Mouse (Mus musculus) lung, postnatal 0 days (tissue): Measurements from ENCODE around the gene Cbx3. TPM values are rescaled to one million over a fixed set of nuclear protein-coding genes. Genes with fewer than 3 reads are reported as not detected.

Experiments
- ATAC-seq: fragments of 200-750 bp; cut with Nextera tagmentation; 2 replicates; pipeline ENCODE4 v1.8.0; 2017; ENCODE audit warnings: moderate library complexity
- DNase-seq: peaks from one replicate; pipeline ENCODE4 v3.0.0-alpha.2; 2016; ENCODE audit warnings: low spot score
- H3K27ac ChIP-seq: fragments of 300-500 bp; sonication (generic); 2 replicates; pipeline ENCODE4 v1.5.1; 2014; ENCODE audit warnings: antibody characterized with exemption, mild to moderate bottlenecking, low read length, mixed read lengths
- H3K27me3 ChIP-seq: fragments of 300-500 bp; sonication (generic); replicated peaks from 2 replicates; pipeline ENCODE4 v1.6.1; 2014; ENCODE audit warnings: low read length, mixed read lengths; ENCODE audit not compliant: insufficient read depth
- H3K36me3 ChIP-seq: fragments of 300-500 bp; sonication (generic); 2 replicates; pipeline ENCODE4 v1.6.1; 2014; ENCODE audit warnings: low read length, mixed read lengths; ENCODE audit not compliant: insufficient read depth
- H3K4me1 ChIP-seq: fragments of 300-500 bp; sonication (generic); 2 replicates; pipeline ENCODE4 v1.6.1; 2014; ENCODE audit warnings: antibody characterized with exemption, low read depth, low read length, mixed read lengths; ENCODE audit not compliant: insufficient read depth
- H3K4me2 ChIP-seq: fragments of 300-500 bp; sonication (generic); replicated peaks from 2 replicates; pipeline ENCODE4 v1.6.1; 2014; ENCODE audit warnings: low read depth, mild to moderate bottlenecking, low read length, moderate library complexity, mixed read lengths
- H3K4me3 ChIP-seq: fragments of 300-500 bp; sonication (generic); 2 replicates; pipeline ENCODE4 v1.5.1; 2014; ENCODE audit warnings: low read depth, low read length
- H3K9ac ChIP-seq: fragments of 300-500 bp; sonication (generic); replicated peaks from 2 replicates; pipeline ENCODE4 v1.6.1; 2014; ENCODE audit warnings: low read depth, mild to moderate bottlenecking
- H3K9me3 ChIP-seq: fragments of 300-500 bp; sonication (generic); 2 replicates; pipeline ENCODE4 v1.6.1; 2016; ENCODE audit warnings: low read length, mixed read lengths
- CTCF ChIP-seq: IDR thresholded peaks from 2 replicates; pipeline ENCODE4 v1.5.1; 2016; ENCODE audit warnings: antibody characterized with exemption, mild to moderate bottlenecking
- EP300 ChIP-seq: IDR thresholded peaks from 2 replicates; pipeline ENCODE4 v1.6.1; 2016; ENCODE audit warnings: antibody characterized with exemption, mild to moderate bottlenecking, control low read depth
- WGBS: fragments of 180-500 bp; shearing (Covaris S2); extraction: QIAGEN DNeasy Blood & Tissue Kit; methylation state at CpG from one replicate; pipeline ENCODE4 v1.1.7; 2014; 5-methylcytosine and 5-hydroxymethylcytosine counted together
- polyA plus RNA-seq: library from polyadenylated mRNA; unstranded; fragments of >200 nt; fragmentation: Nextera tagmentation; extraction: Ambion mirVana; gene quantifications from 2 replicates; pipeline ENCODE4 v1.2.1, GENCODE M21; 2015

Cbx3 gene
- polyA plus RNA-seq, 1 experiment from 2014 or later = 240 TPM

- peak overlapping the region; percentile 59 for H3K4me3 ChIP-seq
- no peaks in the 10 kb centered on the region for H3K27me3 ChIP-seq
- no peak overlapping the region for H3K27ac ChIP-seq
- 0 out of 2 replicates have a peak overlapping the region, but pooled peaks have one; percentile 2 for H3K9ac ChIP-seq
- DNase-seq (peak; percentile 22), ATAC-seq (peak; percentile 33)
- no peak for TF ChIP-seq CTCF
- no peak for TF ChIP-seq EP300
- no peaks in the 10 kb centered on the region for H3K9me3 ChIP-seq
- peak overlapping the region; percentile 96 for H3K4me2 ChIP-seq
- 3% methylated on average over 20 of the region's 21 CpGs for WGBS
- no peaks in the 10 kb centered on the region for H3K36me3 ChIP-seq
- H3K4me1 ChIP-seq = peaks cover 4% of the 10 kb centered on the region; the same call in 1 of the 2 replicates
Observed at GRCm38 (mm10) chr6:51524321-51524931, 54.3 kb downstream of the Cbx3 start.

- Histone ChIP-seq H3K9me3 (no peaks in the 10 kb centered on the region), H3K27me3 (no peaks in the 10 kb centered on the region), H3K36me3 (no peaks in the 10 kb centered on the region), H3K4me1 (peaks cover 4% of the 10 kb centered on the region; the same call in 1 of the 2 replicates), H3K4me3 (0 out of 2 replicates have a peak overlapping the region, but pooled peaks have one; percentile 59), H3K27ac (no peak overlapping the region), H3K4me2 (peak overlapping the region; percentile 96), H3K9ac (no peak overlapping the region)
- DNase-seq (no peak), ATAC-seq (no peak)
- TF ChIP-seq EP300 (no peak), CTCF (no peak)
- 36% methylated on average over 5 of the region's 5 CpGs for WGBS
Observed at GRCm38 (mm10) chr6:51525001-51525400, 54.8 kb downstream of the Cbx3 start.

- H3K4me2 ChIP-seq = no peak overlapping the region
- H3K9ac ChIP-seq = no peak overlapping the region
- H3K4me1 ChIP-seq = peaks cover 4% of the 10 kb centered on the region; the same call in 1 of the 2 replicates
- DNase-seq (no peak), ATAC-seq (no peak)
- WGBS = 76% methylated on average over 7 of the region's 7 CpGs
- TF ChIP-seq CTCF = no peak
- no peak for TF ChIP-seq EP300
- no peaks in the 10 kb centered on the region for H3K9me3 ChIP-seq
- no peak overlapping the region for H3K27ac ChIP-seq
- H3K27me3 ChIP-seq = no peaks in the 10 kb centered on the region
- no peaks in the 10 kb centered on the region for H3K36me3 ChIP-seq
- H3K4me3 ChIP-seq = no peak overlapping the region
Observed at GRCm38 (mm10) chr6:51529457-51529856, 59.3 kb downstream of the Cbx3 start.

Other genes with a start within 250 kb of the Cbx3 start
- 2.9 and 3.0 TPM in 2 replicates for gene Nfe2l3, start 37.7 kb upstream of the Cbx3 start, polyA plus RNA-seq
- 613 and 721 TPM in 2 replicates for gene Hnrnpa2b1, start 466 bp upstream of the Cbx3 start, polyA plus RNA-seq
- gene Snx10, start 53.5 kb downstream of the Cbx3 start, polyA plus RNA-seq = 11.8 and 14.3 TPM in 2 replicates